Mouse (Mus musculus): ENCODE measurements at regions not wholly inside any gene's neighbourhood (a gene's known extent, or its start where the extent isn't known, plus 50 kb on each side); places are given as distances from the start of the nearest gene placed in this dataset.
A peak's percentile ranks its signal among the peaks of the same experiment; 100 is the strongest.

GRCm38 (mm10) chr4:8922695-8923363 lies 684.0 kb upstream of the Car8 start:
- no peaks in the 10 kb centered on the region for H3K27me3 ChIP-seq (replicated peaks)
- H3K9ac ChIP-seq = no peak overlapping the region
- no peaks in the 10 kb centered on the region for H3K9me3 ChIP-seq
- WGBS = 77% methylated on average over 8 of the region's 8 CpGs
- H3K36me3 ChIP-seq = no peaks in the 10 kb centered on the region
- ATAC-seq = no peak
- no peak overlapping the region for H3K4me2 ChIP-seq (replicated peaks)
- H3K27ac ChIP-seq = no peak overlapping the region
- H3K4me3 ChIP-seq (replicated peaks) = no peak overlapping the region
- peaks cover 13% of the 10 kb centered on the region for H3K4me1 ChIP-seq (replicated peaks)

- peak overlapping the region; percentile 65 for H3K4me2 ChIP-seq (replicated peaks)
- no peaks in the 10 kb centered on the region for H3K36me3 ChIP-seq
- no peaks in the 10 kb centered on the region for H3K27me3 ChIP-seq (replicated peaks)
- peaks cover 11% of the 10 kb centered on the region for H3K4me1 ChIP-seq (replicated peaks)
- peak; percentile 57 for ATAC-seq
- H3K27ac ChIP-seq = no peak overlapping the region
- 19% methylated on average over 31 of the region's 31 CpGs for WGBS
- H3K4me3 ChIP-seq (replicated peaks) = peak overlapping the region; percentile 12; the same call in 1 of the 2 replicates
- H3K9me3 ChIP-seq = no peaks in the 10 kb centered on the region
- peak overlapping the region; percentile 28 for H3K9ac ChIP-seq
These were observed 682.9 kb upstream of the Car8 start for GRCm38 (mm10) chr4:8921477-8922385.

DNA sequence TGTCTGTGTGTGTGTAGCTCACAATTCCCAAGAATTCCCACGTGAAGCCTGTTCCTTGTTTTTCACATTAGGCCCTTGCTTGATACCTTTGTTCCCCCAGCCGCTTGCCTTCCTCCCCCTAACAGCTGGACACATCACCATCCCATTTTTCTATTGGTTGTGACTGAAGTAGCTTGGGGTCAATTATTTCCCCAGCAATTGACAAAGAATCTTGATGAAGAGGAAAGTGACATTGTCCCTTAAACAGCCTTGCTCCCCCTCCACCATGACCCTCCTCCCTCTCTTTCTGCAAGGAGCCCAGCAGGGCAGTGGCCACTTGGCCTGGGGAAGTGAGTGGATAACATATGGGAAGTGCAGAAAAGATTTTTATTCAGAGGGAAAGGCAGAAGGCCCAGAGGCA lies 681.5 kb upstream of the Car8 start:
- no peak overlapping the region for H3K4me3 ChIP-seq (replicated peaks)
- no peak overlapping the region for H3K4me2 ChIP-seq (replicated peaks)
- ATAC-seq = no peak
- no peaks in the 10 kb centered on the region for H3K9me3 ChIP-seq
- H3K27me3 ChIP-seq (replicated peaks) = no peaks in the 10 kb centered on the region
- no peak overlapping the region for H3K9ac ChIP-seq
- no peaks in the 10 kb centered on the region for H3K36me3 ChIP-seq
- peaks cover 11% of the 10 kb centered on the region for H3K4me1 ChIP-seq (replicated peaks)
- no peak overlapping the region for H3K27ac ChIP-seq
- WGBS = 93% methylated on average over 2 of the region's 2 CpGs

- ATAC-seq = no peak
- 81% methylated on average over 9 of the region's 9 CpGs for WGBS
- H3K27ac ChIP-seq = no peak overlapping the region
These were observed 680.6 kb upstream of the Car8 start for GRCm38 (mm10) chr4:8919366-8919984.

More at GRCm38 (mm10) chr4:8919366-8919984, 680.6 kb upstream of the Car8 start:
- Histone ChIP-seq H3K4me3 (replicated peaks) (no peak overlapping the region), H3K4me1 (replicated peaks) (peaks cover 11% of the 10 kb centered on the region), H3K4me2 (replicated peaks) (no peak overlapping the region), H3K36me3 (no peaks in the 10 kb centered on the region), H3K27me3 (replicated peaks) (no peaks in the 10 kb centered on the region), H3K9ac (no peak overlapping the region), H3K9me3 (no peaks in the 10 kb centered on the region)
